Mouse (Mus musculus) heart, adult 2 months (tissue): ENCODE data around the gene Olfr723. TPM values are rescaled to one million over a fixed set of nuclear protein-coding genes. Genes with fewer than 3 reads are reported as not detected.
"Not testable (repeated sequence)": the region's sequence is repeated elsewhere in the genome, so short reads cannot be mapped to it uniquely, and the experiment has no call there.

Experiments used
- DNase-seq, 2 experiments: peaks; one replicate each; pipeline ENCODE4 v3.0.0; 2021
- H3K27ac ChIP-seq: fragments of 200-600 bp; 2 replicates; pipeline ENCODE4 v1.8.1; 2022
- H3K27me3 ChIP-seq: fragments of 200-500 bp; 2 replicates; pipeline ENCODE4 v1.6.1; 2012; ENCODE audit warnings: mild to moderate bottlenecking, low read length, inconsistent platforms, mixed read lengths; ENCODE audit not compliant: control insufficient read depth, insufficient read depth
- H3K36me3 ChIP-seq: fragments of 200-500 bp; 2 replicates; pipeline ENCODE4 v1.6.1; 2012; ENCODE audit warnings: low read length, inconsistent platforms; ENCODE audit not compliant: control insufficient read depth, insufficient read depth
- H3K4me1 ChIP-seq: fragments of 200-500 bp; 2 replicates; pipeline ENCODE4 v1.6.1; 2011; ENCODE audit warnings: low read length; ENCODE audit not compliant: control insufficient read depth, insufficient read depth
- H3K4me3 ChIP-seq: fragments of 200-600 bp; 2 replicates; pipeline ENCODE4 v1.8.1; 2022
- H3K79me2 ChIP-seq: fragments of 200-500 bp; replicated peaks from 2 replicates; pipeline ENCODE4 v1.6.1; 2012; ENCODE audit warnings: mild to moderate bottlenecking, inconsistent platforms, low read length, moderate library complexity, mixed read lengths; ENCODE audit not compliant: control insufficient read depth, insufficient read depth
- H3K9ac ChIP-seq: fragments of 200-500 bp; 2 replicates; pipeline ENCODE4 v1.6.1; 2012; ENCODE audit warnings: low read depth, mild to moderate bottlenecking, control low read depth, inconsistent platforms, low read length, mixed read lengths
- CTCF ChIP-seq: fragments of 200-600 bp; IDR thresholded peaks from 2 replicates; pipeline ENCODE4 v1.8.1; 2022; ENCODE audit warnings: antibody characterized with exemption, mild to moderate bottlenecking, moderate library complexity
- EP300 ChIP-seq: fragments of 200-500 bp; IDR thresholded peaks from 2 replicates; pipeline ENCODE4 v1.6.1; 2011; ENCODE audit warnings: low read depth, low read length, control low read depth; ENCODE audit not compliant: insufficient read depth
- POLR2A ChIP-seq: fragments of 200-500 bp; IDR thresholded peaks from 2 replicates; pipeline ENCODE4 v1.6.1; 2011; ENCODE audit warnings: mild to moderate bottlenecking, low read depth, low read length, control low read depth; ENCODE audit not compliant: insufficient read depth
- WGBS: fragments of 180-500 bp; shearing (Covaris S2); methylation state at CpG from one replicate; pipeline ENCODE4 v1.1.7; 2018; 5-methylcytosine and 5-hydroxymethylcytosine counted together
- intact Hi-C: fragments of 180-260 bp; cut with DNase I; formaldehyde crosslinking; loops from one replicate; pipeline ENCODE4 v1.15.1; 2025
- long read RNA-seq: library from polyadenylated mRNA; stranded (forward); transcript quantifications from one replicate; pipeline ENCODE4 v2.0.0, GENCODE M21; 2021
- polyA plus RNA-seq: library from polyadenylated mRNA; depleted of rRNA; stranded (reverse); fragments of >200 nt; gene quantifications from 2 replicates; pipeline ENCODE4 v1.2.3, GENCODE M21; 2012; rRNA removed
- total RNA-seq, 2 experiments: library from RNA; stranded (reverse); gene quantifications; 2 replicates each; pipeline ENCODE4 v1.2.3; 2021

The Olfr723 gene
- total RNA-seq (not detected), polyA plus RNA-seq (not detected in 2 replicates)
- long read RNA-seq = 0 reads

- not testable (repeated sequence) for H3K36me3 ChIP-seq
- intact Hi-C loops = loop anchor here (2.0 kb wide), 1 partner anchor 33 kb away; no protein-coding TSS in a partner anchor
Observed at GRCm38 (mm10) chr14:49931687-49932086, at the start of gene Olfr723. Olfr723 (minus strand) TSS chr14:49931787.

GRCm38 (mm10) chr14:49963174-49963573 is 31.6 kb upstream of the Olfr723 start, which contains the start of gene Olfr724:
Olfr724 (minus strand) TSS chr14:49963274.
- H3K79me2 ChIP-seq, intact Hi-C loops, H3K27me3 ChIP-seq, DNase-seq, H3K36me3 ChIP-seq, H3K9ac ChIP-seq, H3K4me1 ChIP-seq, H3K4me3 ChIP-seq, H3K27ac ChIP-seq: not testable (repeated sequence)
- 40% methylated on average over 1 of the region's 1 CpGs for WGBS

More at GRCm38 (mm10) chr14:49931687-49932086, at the start of gene Olfr723:
- not testable (repeated sequence) for H3K27ac ChIP-seq, H3K27me3 ChIP-seq, H3K4me1 ChIP-seq, H3K4me3 ChIP-seq, DNase-seq, H3K9ac ChIP-seq, H3K79me2 ChIP-seq

GRCm38 (mm10) chr14:49955890-49956289 is 24.3 kb upstream of the Olfr723 start:
- Histone ChIP-seq H3K79me2 (no peaks in the 10 kb centered on the region), H3K4me1 (no peaks in the 10 kb centered on the region), H3K27ac (no peak overlapping the region), H3K4me3 (no peak overlapping the region), H3K36me3 (no peaks in the 10 kb centered on the region), H3K9ac (no peak overlapping the region), H3K27me3 (no peaks in the 10 kb centered on the region)
- intact Hi-C loops = no loop called here
- 16% methylated on average over 2 of the region's 2 CpGs for WGBS
- TF ChIP-seq POLR2A (no peak), EP300 (no peak), CTCF (no peak)
- no peak for DNase-seq

- Histone ChIP-seq H3K79me2 (no peaks in the 10 kb centered on the region), H3K4me1 (no peaks in the 10 kb centered on the region), H3K4me3 (no peak within 1 kb of the TSS), H3K27me3 (no peaks in the 10 kb centered on the region), H3K36me3 (no peaks in the 10 kb centered on the region), H3K9ac (no peak within 1 kb of the TSS), H3K27ac (no peak within 1 kb of the TSS)
- TF ChIP-seq POLR2A (no peak), EP300 (no peak), CTCF (no peak)
- intact Hi-C loops = no loop called here
- no peak for DNase-seq
Observed at GRCm38 (mm10) chr14:49901899-49902298, 29.7 kb downstream of the Olfr723 start, which contains the start of gene Olfr722. Olfr722 (minus strand) TSS chr14:49901999.

Other genes starting within 250 kb of the Olfr723 start
- gene Armh4, start 148.4 kb downstream of the Olfr723 start, total RNA-seq = 10 to 100 TPM in 1 of 2 experiments, 1 to 10 TPM in 1; 9.0 to 10.3 TPM
- 4.1 and 12.6 TPM in 2 replicates for gene Armh4, start 148.4 kb downstream of the Olfr723 start, polyA plus RNA-seq
- not detected for gene Olfr722, start 29.8 kb downstream of the Olfr723 start, total RNA-seq
- not detected in 2 replicates for gene Olfr722, start 29.8 kb downstream of the Olfr723 start, polyA plus RNA-seq
- not detected for gene Olfr724, start 31.5 kb upstream of the Olfr723 start, total RNA-seq
- not detected in 2 replicates for gene Olfr724, start 31.5 kb upstream of the Olfr723 start, polyA plus RNA-seq
- gene Olfr725, start 108.6 kb upstream of the Olfr723 start, total RNA-seq = not detected
- gene Olfr725, start 108.6 kb upstream of the Olfr723 start, polyA plus RNA-seq = not detected in 2 replicates
- gene Olfr726, start 159.2 kb upstream of the Olfr723 start, total RNA-seq = not detected
- not detected in 2 replicates for gene Olfr726, start 159.2 kb upstream of the Olfr723 start, polyA plus RNA-seq
- gene Olfr727, start 191.4 kb upstream of the Olfr723 start, total RNA-seq = not detected
- gene Olfr727, start 191.4 kb upstream of the Olfr723 start, polyA plus RNA-seq = not detected in 2 replicates
- not detected for gene Olfr728, start 210.9 kb upstream of the Olfr723 start, total RNA-seq
- not detected in 2 replicates for gene Olfr728, start 210.9 kb upstream of the Olfr723 start, polyA plus RNA-seq
- gene Olfr729, start 221.1 kb upstream of the Olfr723 start, total RNA-seq = not detected
- not detected in 2 replicates for gene Olfr729, start 221.1 kb upstream of the Olfr723 start, polyA plus RNA-seq